Mouse (Mus musculus) macrophage (primary cell): ENCODE results near the gene Ap4m1. TPM values are rescaled to one million over a fixed set of nuclear protein-coding genes. Genes with fewer than 3 reads are reported as not detected.

Experiments used
- H3K27ac ChIP-seq: fragments of 350-480 bp; formaldehyde crosslinking; 2 replicates; pipeline ENCODE4 v1.9.0; 2021
- H3K36me3 ChIP-seq: fragments of 350-480 bp; formaldehyde crosslinking; 2 replicates; pipeline ENCODE4 v1.9.0; 2021; ENCODE audit errors: inconsistent target
- H3K4me3 ChIP-seq: fragments of 350-480 bp; formaldehyde crosslinking; 2 replicates; pipeline ENCODE4 v1.9.0; 2021; ENCODE audit errors: inconsistent target
- H3K79me2 ChIP-seq: fragments of 350-480 bp; formaldehyde crosslinking; 2 replicates; pipeline ENCODE4 v1.9.0; 2021; ENCODE audit errors: inconsistent target
- WGBS: methylation state at CpG from one replicate; pipeline ENCODE4 v1.1.7; 2026; ENCODE audit warnings: inconsistent platforms; ENCODE audit not compliant: missing documents; 5-methylcytosine and 5-hydroxymethylcytosine counted together
- polyA plus RNA-seq: library from polyadenylated mRNA; stranded (reverse); fragments of 250-400 nt; gene quantifications from 3 replicates; pipeline ENCODE4 v1.2.4, GENCODE M21; 2018; ENCODE audit warnings: inconsistent platforms

Gene Ap4m1
- polyA plus RNA-seq, 1 experiment from 2014 or later, result 13.0 TPM

DNA sequence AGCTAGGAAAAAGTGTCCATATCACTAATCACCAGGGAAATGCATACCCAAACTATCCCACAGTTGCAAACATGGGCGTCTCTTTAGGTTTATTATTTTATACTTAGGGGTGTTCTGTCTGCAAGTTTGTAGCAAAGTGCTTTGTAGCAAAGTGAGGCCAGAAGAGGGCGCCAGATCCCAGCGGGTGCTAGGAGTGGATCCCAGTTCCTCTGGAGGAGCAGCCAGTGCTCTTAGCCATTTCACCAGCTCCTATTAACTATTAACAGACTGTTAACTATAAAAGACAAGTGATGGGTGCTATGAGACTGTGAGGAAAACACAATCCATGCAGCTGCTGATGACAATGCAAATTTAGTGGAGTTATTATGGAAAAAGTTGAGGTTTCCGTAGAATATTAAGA lies 50.3 kb downstream of the Ap4m1 start:
- H3K79me2 ChIP-seq, result peaks cover 15% of the 10 kb centered on the region; the same call in 1 of the 2 replicates
- H3K36me3 ChIP-seq, result no peaks in the 10 kb centered on the region
- H3K27ac ChIP-seq, result no peak overlapping the region
- no peak overlapping the region for H3K4me3 ChIP-seq
- WGBS, result 16% methylated on average over 4 of the region's 4 CpGs

GRCm38 (mm10) chr5:138223287-138223686 lies 51.5 kb downstream of the Ap4m1 start:
- H3K79me2 ChIP-seq, result peaks cover 15% of the 10 kb centered on the region; the same call in 1 of the 2 replicates
- H3K36me3 ChIP-seq, result no peaks in the 10 kb centered on the region
- WGBS, result 10% methylated on average over 3 of the region's 3 CpGs
- no peak overlapping the region for H3K27ac ChIP-seq
- H3K4me3 ChIP-seq, result no peak overlapping the region

DNA sequence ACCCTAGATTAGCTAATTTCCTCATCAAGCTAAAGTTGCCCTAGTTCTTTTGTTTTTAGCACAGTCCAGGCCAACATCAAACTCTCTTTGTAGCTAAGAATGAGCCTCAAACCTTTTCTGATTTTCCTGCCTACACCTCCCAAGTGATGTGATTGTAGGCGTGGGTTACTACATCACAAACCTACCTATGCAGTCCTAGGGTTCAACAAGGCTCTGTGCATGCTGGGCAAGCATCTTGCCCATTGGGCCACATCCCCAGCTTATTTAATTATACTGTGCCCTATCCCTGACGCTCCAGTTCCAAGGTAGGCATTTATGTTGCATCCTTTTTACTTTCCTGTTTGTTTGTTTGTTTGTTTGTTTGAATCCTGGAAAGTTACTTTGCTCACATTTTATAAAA lies 53.9 kb downstream of the Ap4m1 start, which contains the start of gene Nxpe5:
Gene Nxpe5, plus strand, starts transcription at position 199 of the 400 bp plus-strand sequence.
- peak within 1 kb of the TSS; percentile 79 for H3K27ac ChIP-seq
- H3K4me3 ChIP-seq, result no peak within 1 kb of the TSS
- H3K79me2 ChIP-seq, result peaks cover 15% of the 10 kb centered on the region; the same call in 1 of the 2 replicates
- 29% methylated on average over 2 of the region's 2 CpGs for WGBS
- no peaks in the 10 kb centered on the region for H3K36me3 ChIP-seq

GRCm38 (mm10) chr5:138226491-138226890 lies 54.7 kb downstream of the Ap4m1 start:
- Histone ChIP-seq H3K36me3 (no peaks in the 10 kb centered on the region), H3K27ac (peak overlapping the region; percentile 79), H3K4me3 (no peak overlapping the region), H3K79me2 (peaks cover 15% of the 10 kb centered on the region; the same call in 1 of the 2 replicates)
- WGBS, result 17% methylated on average over 4 of the region's 4 CpGs

DNA sequence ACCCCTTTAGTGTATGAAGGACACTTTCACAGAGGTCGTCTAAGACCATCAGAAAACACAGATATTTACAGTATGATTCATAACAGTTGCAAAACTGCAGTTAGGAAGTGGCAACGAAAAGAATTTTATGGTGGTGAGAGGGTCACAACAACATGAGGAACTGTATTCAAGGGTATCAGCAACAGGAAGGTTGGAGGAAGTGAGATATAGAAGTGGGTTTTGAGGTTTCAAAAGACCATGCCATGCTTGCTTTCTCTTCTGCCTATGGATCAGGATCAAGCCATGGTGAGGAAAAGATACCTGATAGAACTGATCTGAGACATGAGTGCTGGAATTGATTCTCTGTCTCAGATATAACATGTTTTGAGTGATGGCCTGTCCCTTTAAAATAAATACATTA lies 55.6 kb downstream of the Ap4m1 start:
- 0% methylated on average over 2 of the region's 2 CpGs for WGBS
- H3K79me2 ChIP-seq, result peaks cover 15% of the 10 kb centered on the region; the same call in 1 of the 2 replicates
- peak overlapping the region; percentile 79 for H3K27ac ChIP-seq

GRCm38 (mm10) chr5:138228026-138228425 lies 56.2 kb downstream of the Ap4m1 start:
- Histone ChIP-seq H3K36me3 (no peaks in the 10 kb centered on the region), H3K27ac (peak overlapping the region; percentile 79), H3K79me2 (peaks cover 15% of the 10 kb centered on the region; the same call in 1 of the 2 replicates), H3K4me3 (no peak overlapping the region)
- WGBS, result 29% methylated on average over 3 of the region's 3 CpGs

More for the DNA sequence above, 55.6 kb downstream of the Ap4m1 start:
- H3K4me3 ChIP-seq, result no peak overlapping the region
- no peaks in the 10 kb centered on the region for H3K36me3 ChIP-seq

- H3K4me3 ChIP-seq, result peak overlapping the region; percentile 8; the same call in 1 of the 2 replicates
- 54% methylated on average over 3 of the region's 3 CpGs for WGBS
- no peaks in the 10 kb centered on the region for H3K36me3 ChIP-seq
- peak overlapping the region; percentile 79 for H3K27ac ChIP-seq
- peaks cover 8% of the 10 kb centered on the region; the same call in 1 of the 2 replicates for H3K79me2 ChIP-seq
Observed at GRCm38 (mm10) chr5:138229511-138229910, 57.7 kb downstream of the Ap4m1 start.

Other genes starting within 250 kb of the Ap4m1 start
- gene Gjc3, start 208.9 kb upstream of the Ap4m1 start, polyA plus RNA-seq, result not detected in 3 replicates
- gene Azgp1, start 190.5 kb upstream of the Ap4m1 start, polyA plus RNA-seq, result not detected in 3 replicates
- not detected in 3 replicates for gene Smok3a, start 150.7 kb upstream of the Ap4m1 start, polyA plus RNA-seq
- not detected in 3 replicates for gene Smok3b, start 150.6 kb upstream of the Ap4m1 start, polyA plus RNA-seq
- gene Smok3c, start 118.8 kb upstream of the Ap4m1 start, polyA plus RNA-seq, result not detected in 3 replicates
- gene Zkscan1, start 86.9 kb upstream of the Ap4m1 start, polyA plus RNA-seq, result 6.8 to 8.7 TPM (median 6.9 TPM) in 3 replicates
- 9.8 to 15.5 TPM (median 15.2 TPM) in 3 replicates for gene Zscan21, start 55.1 kb upstream of the Ap4m1 start, polyA plus RNA-seq
- 2.2 to 3.5 TPM (median 2.5 TPM) in 3 replicates for gene Zfp113, start 16.3 kb upstream of the Ap4m1 start, polyA plus RNA-seq
- 66.2 to 101 TPM (median 71.0 TPM) in 3 replicates for gene Cops6, start 10.9 kb upstream of the Ap4m1 start, polyA plus RNA-seq
- 7.1 to 61.8 TPM (median 13.3 TPM) in 3 replicates for gene Mcm7, start 420 bp downstream of the Ap4m1 start, polyA plus RNA-seq
- gene Taf6, start 15.4 kb downstream of the Ap4m1 start, polyA plus RNA-seq, result 21.9 to 33.7 TPM (median 32.0 TPM) in 3 replicates
- gene Cnpy4, start 15.5 kb downstream of the Ap4m1 start, polyA plus RNA-seq, result 15.8 to 21.3 TPM (median 16.0 TPM) in 3 replicates
- 3.3 to 5.8 TPM (median 5.4 TPM) in 3 replicates for gene Mblac1, start 22.3 kb downstream of the Ap4m1 start, polyA plus RNA-seq
- 21.3 to 30.2 TPM (median 28.7 TPM) in 3 replicates for gene Nxpe5, start 53.9 kb downstream of the Ap4m1 start, polyA plus RNA-seq
- gene Lamtor4, start 83.5 kb downstream of the Ap4m1 start, polyA plus RNA-seq, result 32.5 to 106 TPM (median 78.4 TPM) in 3 replicates
- gene BC037034, start 92.0 kb downstream of the Ap4m1 start, polyA plus RNA-seq, result 25.8 to 46.6 TPM (median 43.8 TPM) in 3 replicates
- gene Gal3st4, start 100.8 kb downstream of the Ap4m1 start, polyA plus RNA-seq, result 0.12 TPM in 1 of 3 replicates, not detected in the others
- not detected in 3 replicates for gene Gm43720, start 108.0 kb downstream of the Ap4m1 start, polyA plus RNA-seq
- 0.14 to 0.54 TPM (median 0.29 TPM) in 3 replicates for gene Gpc2, start 108.0 kb downstream of the Ap4m1 start, polyA plus RNA-seq
- 0.19 to 0.41 TPM (median 0.29 TPM) in 3 replicates for gene Stag3, start 108.2 kb downstream of the Ap4m1 start, polyA plus RNA-seq
- gene Pvrig, start 170.0 kb downstream of the Ap4m1 start, polyA plus RNA-seq, result 0.26 to 0.96 TPM (median 0.36 TPM) in 3 replicates